Mouse (Mus musculus) forebrain, embryonic 14.5 days (tissue): ENCODE results near the gene Mbtd1. TPM values are rescaled to one million over a fixed set of nuclear protein-coding genes. Genes with fewer than 3 reads are reported as not detected.
"Not testable (repeated sequence)": the region's sequence is repeated elsewhere in the genome, so short reads cannot be mapped to it uniquely, and the experiment has no call there.

Experiments
- ATAC-seq: fragments of 200-750 bp; cut with Nextera tagmentation; 2 replicates; pipeline ENCODE4 v1.8.0; 2017; ENCODE audit warnings: mild to moderate bottlenecking, moderate library complexity
- DNase-seq: peaks from one replicate; pipeline ENCODE4 v3.0.0-alpha.2; 2015; ENCODE audit warnings: low spot score
- H3K27ac ChIP-seq: fragments of 300-500 bp; sonication (generic); 2 replicates; pipeline ENCODE4 v1.5.1; 2014; ENCODE audit warnings: low read depth, mild to moderate bottlenecking, control low read depth, low read length, moderate library complexity
- H3K27me3 ChIP-seq: fragments of 300-500 bp; sonication (generic); replicated peaks from 2 replicates; pipeline ENCODE4 v1.6.1; 2014; ENCODE audit warnings: low read length, control low read depth, mixed read lengths; ENCODE audit not compliant: control insufficient read depth, insufficient read depth
- H3K36me3 ChIP-seq: fragments of 300-500 bp; sonication (generic); 2 replicates; pipeline ENCODE4 v1.6.1; 2014; ENCODE audit warnings: low read length, control low read depth; ENCODE audit not compliant: control insufficient read depth, insufficient read depth
- H3K4me1 ChIP-seq: fragments of 300-500 bp; sonication (generic); 2 replicates; pipeline ENCODE4 v1.6.1; 2014; ENCODE audit warnings: antibody characterized with exemption, low read length, control low read depth; ENCODE audit not compliant: control insufficient read depth, insufficient read depth
- H3K4me2 ChIP-seq: fragments of 300-500 bp; sonication (generic); 2 replicates; pipeline ENCODE4 v1.6.1; 2014; ENCODE audit warnings: mild to moderate bottlenecking, control low read depth, low read length
- H3K4me3 ChIP-seq: fragments of 300-500 bp; sonication (generic); 2 replicates; pipeline ENCODE4 v1.5.1; 2014; ENCODE audit warnings: low read depth, low read length, control low read depth
- H3K9ac ChIP-seq: fragments of 300-500 bp; sonication (generic); 2 replicates; pipeline ENCODE4 v1.6.1; 2014; ENCODE audit warnings: mild to moderate bottlenecking, low read length, control low read depth, moderate library complexity
- H3K9me3 ChIP-seq: fragments of 300-500 bp; sonication (generic); replicated peaks from 2 replicates; pipeline ENCODE4 v1.6.1; 2016; ENCODE audit warnings: low read length, control low read depth, mixed read lengths; ENCODE audit not compliant: control insufficient read depth
- WGBS: fragments of 180-500 bp; shearing (Covaris S2); extraction: QIAGEN DNeasy Blood & Tissue Kit; methylation state at CpG from one replicate; pipeline ENCODE4 v1.1.7; 2014; 5-methylcytosine and 5-hydroxymethylcytosine counted together
- polyA plus RNA-seq: library from polyadenylated mRNA; unstranded; fragments of >200 nt; fragmentation: Nextera tagmentation; extraction: Ambion mirVana; gene quantifications from 2 replicates; pipeline ENCODE4 v1.2.1, GENCODE M21; 2014

Mbtd1 gene
- polyA plus RNA-seq, 1 experiment from 2014 or later = 27.2 TPM

DNA sequence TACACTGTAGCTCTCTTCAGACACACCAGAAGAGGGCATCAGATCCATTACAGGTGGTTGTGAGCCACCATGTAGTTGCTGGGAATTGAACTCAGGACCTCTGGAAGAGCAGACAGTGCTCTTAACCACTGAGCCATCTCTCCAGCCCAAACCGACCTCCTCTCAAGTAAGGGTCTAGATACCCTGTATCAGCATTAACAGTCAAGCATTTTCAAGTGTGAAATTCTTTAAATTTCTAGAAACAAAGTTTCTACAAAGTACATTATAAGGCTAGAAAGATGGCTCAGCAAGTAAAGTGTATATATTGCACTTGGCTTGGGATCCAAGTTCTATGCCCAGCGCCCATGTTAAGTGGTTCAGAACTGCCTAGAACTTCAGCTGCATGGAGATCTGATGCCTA lies 29.4 kb downstream of the Mbtd1 start:
- not testable (repeated sequence) for H3K9me3 ChIP-seq, H3K4me2 ChIP-seq, H3K4me1 ChIP-seq, ATAC-seq, H3K27me3 ChIP-seq, DNase-seq, H3K9ac ChIP-seq, H3K4me3 ChIP-seq, H3K27ac ChIP-seq
- 99% methylated on average over 2 of the region's 2 CpGs for WGBS
- H3K36me3 ChIP-seq = peaks cover 75% of the 10 kb centered on the region

DNA sequence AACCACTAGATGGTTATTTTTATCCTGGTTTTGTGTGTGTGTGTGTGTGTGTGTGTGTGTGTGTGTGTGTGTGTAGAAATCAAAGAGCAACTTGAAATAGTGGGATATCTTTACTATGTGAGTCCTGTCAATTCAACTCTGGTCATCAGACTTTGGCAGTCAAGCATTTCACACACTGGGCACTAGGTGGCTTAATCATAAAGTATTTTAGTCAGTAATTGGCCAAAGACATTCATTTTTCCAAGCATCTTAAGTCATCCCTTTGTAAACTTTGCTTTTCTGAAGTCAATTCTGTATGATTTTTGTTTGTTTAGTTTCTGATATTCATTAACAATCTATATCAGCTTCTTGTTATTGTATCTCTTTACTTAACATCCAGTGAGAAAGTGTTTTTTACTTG lies 43.5 kb downstream of the Mbtd1 start:
- Histone ChIP-seq H3K36me3 (peaks cover 68% of the 10 kb centered on the region), H3K4me3 (no peak overlapping the region), H3K27ac (no peak overlapping the region), H3K27me3 (no peaks in the 10 kb centered on the region), H3K4me1 (no peaks in the 10 kb centered on the region), H3K9ac (no peak overlapping the region), H3K4me2 (no peak overlapping the region), H3K9me3 (no peaks in the 10 kb centered on the region)
- no peak for ATAC-seq
- DNase-seq = no peak

DNA sequence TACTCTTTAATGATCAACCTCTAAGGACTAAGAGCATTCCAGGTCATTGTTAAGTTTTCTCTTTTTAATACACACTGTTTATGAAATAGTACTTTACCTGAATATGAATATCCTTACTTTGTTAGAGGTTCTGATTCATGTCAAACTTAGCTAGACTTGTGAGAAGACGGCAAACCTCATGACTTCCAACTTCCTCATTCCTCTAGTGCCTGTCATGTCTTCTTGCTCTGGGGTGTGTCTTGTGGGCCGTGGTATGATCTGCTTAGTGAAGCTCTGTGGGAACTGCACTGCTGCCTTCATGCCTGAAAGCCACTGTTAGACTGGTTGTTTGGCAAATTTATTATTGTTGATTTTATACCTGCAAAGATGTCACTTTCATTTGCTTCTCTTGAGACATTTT lies 55.3 kb downstream of the Mbtd1 start:
- H3K4me2 ChIP-seq = no peak overlapping the region
- no peaks in the 10 kb centered on the region for H3K9me3 ChIP-seq
- no peak for DNase-seq
- H3K36me3 ChIP-seq = peaks cover 50% of the 10 kb centered on the region
- WGBS = 97% methylated on average over 2 of the region's 2 CpGs
- ATAC-seq = no peak
- H3K4me1 ChIP-seq = no peaks in the 10 kb centered on the region
- H3K9ac ChIP-seq = no peak overlapping the region
- no peak overlapping the region for H3K27ac ChIP-seq
- H3K27me3 ChIP-seq = no peaks in the 10 kb centered on the region
- H3K4me3 ChIP-seq = no peak overlapping the region

DNA sequence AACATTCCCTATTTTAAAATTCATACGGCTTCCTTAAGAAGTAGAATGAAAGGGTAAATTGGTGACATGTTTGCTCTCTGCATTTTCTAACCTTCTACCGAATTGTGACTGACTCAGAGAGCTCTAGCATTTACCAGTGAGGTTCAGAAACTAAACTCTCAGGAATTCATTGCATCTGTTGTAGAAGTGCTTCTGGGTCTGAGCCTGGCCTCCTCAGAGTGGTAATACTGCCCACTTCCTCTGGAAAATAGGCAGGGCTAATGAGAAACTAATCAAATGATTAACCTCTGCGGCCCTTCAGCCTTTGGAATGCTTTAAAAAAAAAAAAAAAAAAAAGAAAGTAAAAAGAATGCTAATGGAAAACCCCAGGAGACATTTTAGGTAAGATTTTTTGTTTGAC lies 59.3 kb downstream of the Mbtd1 start:
- Histone ChIP-seq H3K9ac (no peak overlapping the region), H3K36me3 (peaks cover 29% of the 10 kb centered on the region), H3K9me3 (no peaks in the 10 kb centered on the region), H3K27me3 (no peaks in the 10 kb centered on the region), H3K4me3 (no peak overlapping the region), H3K4me2 (no peak overlapping the region), H3K27ac (no peak overlapping the region), H3K4me1 (no peaks in the 10 kb centered on the region)
- 72% methylated on average over 3 of the region's 3 CpGs for WGBS
- DNase-seq = no peak
- ATAC-seq = no peak

DNA sequence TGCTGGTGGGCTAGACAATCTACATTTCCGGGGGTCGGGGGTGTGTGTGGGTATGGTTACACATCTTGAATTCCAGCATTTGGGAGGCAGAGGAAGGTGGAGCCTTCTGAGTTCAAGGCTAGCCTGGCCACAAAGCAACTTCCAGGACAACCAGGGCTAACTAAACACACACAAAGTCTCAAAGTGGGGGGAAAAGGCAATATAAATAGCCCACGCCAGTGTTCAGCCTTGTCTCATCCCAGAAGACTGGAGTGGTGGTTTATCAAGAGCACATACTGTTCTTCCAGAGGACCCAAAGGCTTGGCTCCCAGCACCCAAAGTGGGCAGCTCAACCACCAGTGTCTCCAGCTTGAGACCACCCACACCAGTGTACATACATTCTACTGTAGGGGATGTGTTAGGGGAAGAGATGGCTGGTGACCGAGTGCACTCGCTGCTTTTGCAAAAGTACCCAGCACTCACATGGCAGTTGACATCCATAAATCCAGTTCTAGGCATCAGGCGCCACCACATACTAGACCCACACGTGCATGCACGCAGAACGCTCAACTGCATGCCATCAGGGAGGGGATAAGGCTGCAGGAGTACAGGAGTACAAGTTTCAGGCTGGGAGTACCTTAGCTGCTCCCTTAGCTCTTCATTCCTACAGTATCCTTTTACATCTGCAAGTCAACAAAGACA lies 63.4 kb downstream of the Mbtd1 start:
- H3K4me3 ChIP-seq = no peak overlapping the region
- WGBS = 91% methylated on average over 9 of the region's 9 CpGs
- no peak for DNase-seq
- H3K36me3 ChIP-seq = peaks cover 50% of the 10 kb centered on the region
- ATAC-seq = no peak
- H3K4me2 ChIP-seq = no peak overlapping the region
- no peak overlapping the region for H3K9ac ChIP-seq
- H3K27ac ChIP-seq = no peak overlapping the region
- H3K27me3 ChIP-seq = no peaks in the 10 kb centered on the region
- no peaks in the 10 kb centered on the region for H3K4me1 ChIP-seq
- no peaks in the 10 kb centered on the region for H3K9me3 ChIP-seq

DNA sequence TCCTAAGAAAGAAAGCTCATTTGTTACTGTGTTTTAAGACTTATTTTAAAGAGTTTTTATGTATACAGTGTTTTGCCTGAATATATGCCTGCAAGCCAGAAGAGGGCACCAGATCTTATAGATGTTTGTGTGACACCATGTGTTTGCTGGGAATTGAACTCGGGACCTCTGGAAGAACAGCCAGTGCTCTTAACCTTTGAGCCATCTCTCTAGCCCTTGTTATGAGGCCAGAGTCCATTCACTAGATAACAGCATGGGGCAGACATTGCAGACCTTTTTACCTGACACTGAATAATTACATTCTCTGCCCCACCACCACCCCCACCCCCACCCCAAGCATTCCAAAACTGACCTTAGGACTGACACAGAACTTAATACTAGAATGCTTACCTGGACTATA lies 64.4 kb downstream of the Mbtd1 start:
- DNase-seq = no peak
- no peak overlapping the region for H3K9ac ChIP-seq
- H3K36me3 ChIP-seq = peaks cover 43% of the 10 kb centered on the region
- ATAC-seq = no peak
- peaks cover 4% of the 10 kb centered on the region for H3K4me1 ChIP-seq
- no peaks in the 10 kb centered on the region for H3K9me3 ChIP-seq
- H3K4me3 ChIP-seq = no peak overlapping the region
- H3K27ac ChIP-seq = no peak overlapping the region
- no peaks in the 10 kb centered on the region for H3K27me3 ChIP-seq
- 94% methylated on average over 1 of the region's 1 CpGs for WGBS
- H3K4me2 ChIP-seq = no peak overlapping the region

DNA sequence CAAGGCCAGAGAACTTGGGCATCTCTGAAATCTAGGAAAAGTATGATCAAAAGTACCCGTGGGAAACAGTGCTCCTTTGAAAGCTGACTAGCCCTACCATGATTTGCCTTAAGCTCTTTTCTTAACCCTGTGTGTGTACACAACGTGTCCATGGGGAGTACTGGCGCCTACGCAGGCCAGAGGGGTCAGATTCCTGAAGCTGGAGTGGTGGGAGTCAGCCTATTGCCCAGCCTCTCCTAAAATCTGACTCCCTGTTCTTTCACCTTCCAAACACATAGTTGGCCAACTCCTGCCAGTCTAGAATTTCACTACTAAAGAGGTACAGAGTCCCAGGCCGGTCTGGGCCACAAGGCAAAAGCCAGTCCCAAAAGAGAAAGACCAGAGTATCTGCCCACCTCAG lies 66.7 kb downstream of the Mbtd1 start:
- Histone ChIP-seq H3K4me2 (no peak overlapping the region), H3K36me3 (peaks cover 40% of the 10 kb centered on the region), H3K27me3 (no peaks in the 10 kb centered on the region), H3K9me3 (no peaks in the 10 kb centered on the region), H3K27ac (no peak overlapping the region), H3K4me1 (peaks cover 9% of the 10 kb centered on the region), H3K4me3 (no peak overlapping the region), H3K9ac (no peak overlapping the region)
- DNase-seq = no peak
- ATAC-seq = no peak
- WGBS = 72% methylated on average over 5 of the region's 5 CpGs

DNA sequence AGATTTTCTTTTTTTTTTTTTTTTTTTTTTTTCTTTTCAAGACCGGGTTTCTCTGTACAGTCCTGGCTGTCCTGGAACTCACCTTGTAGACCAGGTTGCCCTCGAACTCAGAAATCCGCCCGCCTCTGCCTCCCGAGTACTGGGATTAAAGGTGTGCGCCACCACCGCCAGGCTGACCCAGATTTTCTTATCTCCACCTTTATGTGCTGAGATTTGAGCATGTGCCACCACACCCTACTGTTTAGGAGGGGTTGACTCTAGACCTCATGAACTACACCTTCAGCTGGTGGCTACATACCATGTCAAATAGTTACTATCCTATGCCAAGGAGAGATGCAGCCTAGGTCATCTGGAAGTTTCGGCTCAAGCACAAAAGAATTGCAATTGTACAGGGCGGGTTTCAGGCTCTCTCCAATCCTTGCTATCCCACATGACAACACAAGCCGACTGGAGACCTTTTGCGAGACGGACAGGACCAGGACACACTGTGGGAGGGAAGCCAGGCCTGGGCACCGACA lies 69.1 kb downstream of the Mbtd1 start:
- ATAC-seq (peak; percentile 8), DNase-seq (no peak)
- Histone ChIP-seq H3K27me3 (no peaks in the 10 kb centered on the region), H3K36me3 (peaks cover 55% of the 10 kb centered on the region), H3K9ac (peak overlapping the region; percentile 65), H3K27ac (peak overlapping the region; percentile 84; the same call in 1 of the 2 replicates), H3K4me3 (peak overlapping the region; percentile 56), H3K4me1 (peaks cover 9% of the 10 kb centered on the region), H3K9me3 (no peaks in the 10 kb centered on the region), H3K4me2 (peak overlapping the region; percentile 91)
- WGBS = 47% methylated on average over 13 of the region's 13 CpGs

DNA sequence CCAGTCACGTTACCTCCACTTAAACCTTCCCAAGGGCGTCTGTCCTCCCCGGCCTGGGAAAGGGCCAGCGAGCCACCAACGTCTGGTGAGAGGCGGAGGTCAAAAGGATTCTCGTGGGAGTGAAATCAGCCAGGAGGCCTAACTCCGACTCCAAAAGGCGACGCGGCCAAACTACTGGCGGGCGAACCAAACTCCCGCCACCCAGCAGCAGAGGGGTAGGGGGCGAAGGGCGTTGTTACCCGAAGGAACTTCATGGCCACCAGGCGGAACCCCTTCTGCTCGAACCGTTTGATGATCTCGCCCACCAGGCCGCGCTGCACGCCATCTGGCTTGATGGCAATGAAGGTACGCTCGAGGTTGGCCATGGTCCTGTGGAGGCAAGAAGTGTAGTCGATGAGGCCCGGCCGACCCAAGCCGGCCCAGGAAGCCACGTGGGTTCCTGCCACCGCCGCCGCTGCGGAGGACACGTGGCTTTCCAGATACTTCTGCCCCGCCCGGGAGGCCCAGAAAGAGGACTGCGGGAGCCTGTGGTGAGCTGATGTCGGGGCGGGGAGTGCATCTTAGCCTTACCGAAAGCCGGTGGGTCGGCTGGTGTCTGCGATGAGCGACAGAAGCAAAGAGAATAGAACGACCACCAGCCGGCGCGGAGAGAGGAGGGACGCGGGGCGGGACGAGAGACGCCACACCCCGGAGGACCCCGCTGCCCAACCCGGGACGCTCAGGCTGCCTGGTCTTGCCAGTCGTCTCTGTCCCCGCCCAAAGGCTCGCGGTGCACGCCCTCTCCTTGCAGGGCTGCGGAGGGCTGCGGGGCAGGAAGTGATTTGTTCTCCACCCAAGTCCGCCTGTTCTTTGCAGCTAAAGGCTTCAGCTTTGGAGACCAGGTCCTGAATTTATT lies 69.9 kb downstream of the Mbtd1 start:
- Histone ChIP-seq H3K9me3 (no peaks in the 10 kb centered on the region), H3K36me3 (peaks cover 60% of the 10 kb centered on the region), H3K4me3 (peak overlapping the region; percentile 56), H3K4me2 (peak overlapping the region; percentile 91), H3K4me1 (peaks cover 9% of the 10 kb centered on the region), H3K9ac (peak overlapping the region; percentile 65), H3K27me3 (no peaks in the 10 kb centered on the region), H3K27ac (peak overlapping the region; percentile 84)
- ATAC-seq (peak; percentile 97), DNase-seq (peak; percentile 91)
- WGBS = under 1% methylated on average over 67 of the region's 67 CpGs
